Mouse (Mus musculus) liver, embryonic 13.5 days (tissue): ENCODE measurements around the gene Vmn1r5. TPM values are rescaled to one million over a fixed set of nuclear protein-coding genes. Genes with fewer than 3 reads are reported as not detected.
"Not testable (repeated sequence)": the region's sequence is repeated elsewhere in the genome, so short reads cannot be mapped to it uniquely, and the experiment has no call there.

Source experiments
- ATAC-seq: fragments of 200-750 bp; cut with Nextera tagmentation; 2 replicates; pipeline ENCODE4 v1.8.0; 2017; ENCODE audit warnings: low read depth, mild to moderate bottlenecking, moderate number of reproducible peaks, moderate library complexity
- DNase-seq: peaks from one replicate; pipeline ENCODE4 v3.0.0; 2022
- H3K27ac ChIP-seq: fragments of 300-500 bp; sonication (generic); 2 replicates; pipeline ENCODE4 v1.5.1; 2015; ENCODE audit warnings: moderate library complexity, mild to moderate bottlenecking, inconsistent platforms
- H3K27me3 ChIP-seq: fragments of 300-500 bp; sonication (generic); 2 replicates; pipeline ENCODE4 v1.6.1; 2015; ENCODE audit warnings: mild to moderate bottlenecking, inconsistent platforms
- H3K36me3 ChIP-seq: fragments of 300-500 bp; sonication (generic); 2 replicates; pipeline ENCODE4 v1.6.1; 2015; ENCODE audit warnings: mild to moderate bottlenecking, inconsistent platforms
- H3K4me1 ChIP-seq: fragments of 300-500 bp; sonication (generic); replicated peaks from 2 replicates; pipeline ENCODE4 v1.6.1; 2015; ENCODE audit warnings: inconsistent platforms
- H3K4me2 ChIP-seq: fragments of 300-500 bp; sonication (generic); 2 replicates; pipeline ENCODE4 v1.6.1; 2015; ENCODE audit warnings: inconsistent platforms, mild to moderate bottlenecking, moderate library complexity
- H3K4me3 ChIP-seq: fragments of 300-500 bp; sonication (generic); replicated peaks from 2 replicates; pipeline ENCODE4 v1.5.1; 2015; ENCODE audit warnings: mild to moderate bottlenecking, inconsistent platforms
- H3K9ac ChIP-seq: fragments of 300-500 bp; sonication (generic); 2 replicates; pipeline ENCODE4 v1.6.1; 2015; ENCODE audit warnings: mild to moderate bottlenecking, inconsistent platforms
- H3K9me3 ChIP-seq: fragments of 300-500 bp; sonication (generic); replicated peaks from 2 replicates; pipeline ENCODE4 v1.6.1; 2016; ENCODE audit warnings: inconsistent platforms
- WGBS: fragments of 180-500 bp; shearing (Covaris S2); methylation state at CpG from one replicate; pipeline ENCODE4 v1.1.7; 2015; ENCODE audit not compliant: insufficient replicate concordance; 5-methylcytosine and 5-hydroxymethylcytosine counted together
- polyA plus RNA-seq: library from polyadenylated mRNA; unstranded; fragments of >200 nt; fragmentation: Nextera tagmentation; extraction: Ambion mirVana; gene quantifications from 2 replicates; pipeline ENCODE4 v1.2.1, GENCODE M21; 2015

Vmn1r5 gene
- polyA plus RNA-seq: not detected in 2 replicates

DNA sequence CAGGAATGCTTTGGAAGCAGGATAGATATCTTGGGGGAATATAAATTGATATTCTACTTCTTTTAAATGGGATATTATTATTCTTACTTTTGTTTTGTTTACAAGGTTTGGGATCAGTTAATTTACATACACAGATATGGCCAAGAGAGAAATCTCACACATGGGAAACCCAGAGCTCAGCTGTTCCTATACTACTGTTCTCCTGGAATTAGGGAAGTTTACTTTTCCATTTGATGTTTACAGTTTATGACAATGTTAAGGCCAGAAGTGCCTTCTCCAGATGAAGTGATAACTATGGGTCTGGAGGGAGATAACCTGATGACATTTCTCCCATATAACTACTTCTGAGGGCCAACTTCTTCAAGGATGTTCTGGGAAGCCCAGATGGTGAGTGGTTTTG, at the start of gene Vmn1r5:
TSS of gene Vmn1r5 (plus strand) at position 301 of the 400 bp plus-strand sequence.
- no peaks in the 10 kb centered on the region for H3K4me1 ChIP-seq
- H3K27me3 ChIP-seq: no peaks in the 10 kb centered on the region
- no peak within 1 kb of the TSS for H3K4me2 ChIP-seq
- H3K9ac ChIP-seq: no peak within 1 kb of the TSS
- no peaks in the 10 kb centered on the region for H3K9me3 ChIP-seq
- H3K4me3 ChIP-seq: no peak within 1 kb of the TSS
- no peak within 1 kb of the TSS for H3K27ac ChIP-seq
- ATAC-seq: no peak
- no peaks in the 10 kb centered on the region for H3K36me3 ChIP-seq
- no peak for DNase-seq

DNA sequence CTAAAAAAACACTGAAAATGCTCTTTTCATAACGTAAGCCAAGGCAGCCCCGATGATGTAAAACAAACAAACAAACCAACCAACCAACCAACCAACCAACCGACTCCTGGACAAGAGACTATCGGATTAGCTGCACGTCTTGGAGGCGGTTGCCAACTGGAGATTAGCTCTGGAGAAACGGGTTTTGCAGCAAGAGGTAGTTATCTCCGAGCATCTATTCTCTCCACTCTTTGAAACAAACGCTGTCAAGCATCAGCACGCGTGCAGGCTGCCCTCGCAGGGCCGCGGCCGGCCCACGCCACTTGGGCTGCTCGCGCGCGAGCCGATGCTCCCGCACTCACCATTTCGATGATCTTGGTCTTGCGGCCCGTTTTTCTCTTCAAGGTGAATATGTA, 46.7 kb upstream of the Vmn1r5 start:
- Histone ChIP-seq H3K4me3 (peak overlapping the region; percentile 83), H3K4me2 (peak overlapping the region; percentile 80), H3K36me3 (no peaks in the 10 kb centered on the region), H3K27me3 (no peaks in the 10 kb centered on the region), H3K9me3 (no peaks in the 10 kb centered on the region), H3K4me1 (peaks cover 46% of the 10 kb centered on the region), H3K9ac (peak overlapping the region; percentile 93), H3K27ac (peak overlapping the region; percentile 99)
- DNase-seq: peak; percentile 62
- under 1% methylated on average over 25 of the region's 25 CpGs for WGBS
- peak; percentile 41 for ATAC-seq

DNA sequence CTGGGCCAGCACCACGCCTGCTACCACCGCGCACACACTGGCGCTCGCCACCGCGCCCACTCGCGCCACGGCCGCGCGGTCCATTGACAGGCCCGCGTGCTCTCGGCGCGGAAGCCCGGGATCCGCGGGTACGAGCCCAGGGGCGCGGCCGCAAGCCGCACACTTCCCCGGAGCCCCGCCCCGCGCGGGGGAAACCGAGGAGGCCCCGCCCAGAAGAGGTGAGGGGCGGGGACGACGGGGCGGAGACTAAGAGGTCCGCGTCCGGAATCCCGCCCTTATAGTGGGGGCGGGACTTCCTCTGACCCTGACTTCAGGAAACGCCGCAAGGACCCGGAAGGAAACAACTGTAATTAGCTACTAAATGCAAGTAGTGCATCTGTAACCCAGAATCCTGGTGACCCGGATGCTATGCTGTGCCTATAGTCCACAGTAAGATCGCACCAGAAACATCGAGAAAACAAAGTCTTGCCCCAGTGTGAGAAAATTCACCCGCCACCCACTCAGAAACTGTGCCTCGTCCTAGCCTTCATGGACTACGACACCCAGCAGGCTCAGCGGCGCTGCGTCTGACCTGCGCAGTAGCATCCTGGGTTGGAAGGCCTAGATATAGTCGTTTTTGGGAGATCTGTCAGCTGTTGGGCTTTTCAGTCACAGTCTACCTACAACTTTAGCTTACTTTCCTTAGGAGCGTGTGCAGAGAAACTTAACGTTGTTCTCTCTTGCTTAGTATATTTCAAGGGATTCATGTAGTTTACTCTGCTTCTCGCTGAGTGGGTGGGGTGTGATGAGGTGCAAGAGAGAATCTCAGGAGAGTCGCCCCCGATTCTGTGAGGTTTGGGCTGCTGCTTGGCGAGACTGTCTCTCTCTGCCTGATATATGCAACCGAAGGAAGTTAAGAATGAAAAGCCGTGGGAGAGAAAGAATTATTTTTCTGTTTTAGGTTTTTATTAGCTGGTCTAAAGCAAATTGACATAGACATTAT, 46.1 kb upstream of the Vmn1r5 start, which contains the start of the genes Nt5c3 and Vmn1r4:
TSS of gene Nt5c3 (minus strand) at position 207 of the 982 bp plus-strand sequence.
TSS of gene Vmn1r4 (plus strand) at position 290 of the 982 bp plus-strand sequence.
- ATAC-seq: peak; percentile 83
- peak within 1 kb of the TSS; percentile 83 for H3K4me3 ChIP-seq
- WGBS: 3% methylated on average over 64 of the region's 64 CpGs
- peaks cover 39% of the 10 kb centered on the region for H3K4me1 ChIP-seq
- H3K36me3 ChIP-seq: no peaks in the 10 kb centered on the region
- no peaks in the 10 kb centered on the region for H3K27me3 ChIP-seq
- H3K9me3 ChIP-seq: no peaks in the 10 kb centered on the region
- peak within 1 kb of the TSS; percentile 99 for H3K27ac ChIP-seq
- peak; percentile 87 for DNase-seq
- H3K4me2 ChIP-seq: peak within 1 kb of the TSS; percentile 80
- H3K9ac ChIP-seq: peak within 1 kb of the TSS; percentile 93

DNA sequence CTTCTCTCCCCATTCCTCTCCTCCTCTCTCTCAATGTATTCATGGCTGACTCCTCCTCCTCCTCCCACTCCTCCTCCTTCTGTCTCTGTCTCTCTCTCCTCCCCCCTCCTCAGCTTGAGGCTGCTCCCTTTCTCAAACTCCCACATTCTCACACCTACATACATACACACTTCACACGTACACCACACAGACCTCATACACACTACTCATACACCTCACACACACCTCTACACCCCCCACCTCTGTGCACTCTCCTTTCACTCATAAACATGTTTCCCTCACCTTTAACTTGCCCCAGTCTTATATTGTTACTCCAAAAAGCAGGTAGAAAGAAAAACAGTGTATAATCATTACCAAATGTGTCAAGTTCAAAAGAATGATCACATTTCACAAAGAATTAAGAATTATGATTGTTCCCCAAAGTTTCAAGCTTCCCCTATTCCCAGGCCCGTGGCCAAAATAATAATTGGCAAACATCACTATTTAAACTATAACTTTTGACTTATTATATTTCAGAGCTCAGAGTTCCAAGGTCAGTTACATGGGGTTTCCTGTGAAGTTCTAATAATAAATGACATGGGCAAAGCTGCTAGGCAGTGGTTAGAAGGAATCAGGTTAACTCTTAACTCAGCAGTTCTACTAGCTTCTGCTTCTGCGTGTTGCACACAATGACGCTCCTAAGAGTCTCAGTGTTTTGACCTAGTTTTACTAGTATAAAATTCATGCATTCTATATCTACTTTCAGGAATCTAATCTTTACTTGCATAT, 38.2 kb upstream of the Vmn1r5 start:
- Histone ChIP-seq H3K4me1 (no peaks in the 10 kb centered on the region), H3K27me3 (peaks cover 17% of the 10 kb centered on the region), H3K9me3 (no peaks in the 10 kb centered on the region), H3K4me2 (no peak overlapping the region), H3K36me3 (no peaks in the 10 kb centered on the region), H3K9ac (no peak overlapping the region), H3K4me3 (no peak overlapping the region), H3K27ac (no peak overlapping the region)
- 54% methylated on average over 4 of the region's 4 CpGs for WGBS
- DNase-seq (no peak), ATAC-seq (no peak)

DNA sequence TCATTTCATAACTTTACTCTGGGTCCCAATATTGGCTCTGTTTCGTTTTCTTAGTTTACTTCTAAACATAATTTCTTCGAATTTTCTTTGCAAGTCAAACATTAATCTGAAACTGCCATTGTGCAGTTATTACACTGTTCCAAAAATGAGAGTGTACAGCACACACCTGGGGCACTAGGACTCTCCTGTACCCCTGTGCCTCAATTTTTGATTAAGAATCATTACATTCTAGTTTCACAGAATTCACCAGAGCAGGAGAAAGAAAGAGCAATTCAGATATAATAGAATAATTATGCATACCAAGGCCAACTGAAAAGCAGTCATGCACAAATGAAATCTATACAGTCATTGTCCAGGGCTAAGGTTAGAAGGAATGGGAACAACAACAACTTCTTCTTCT, 37.6 kb upstream of the Vmn1r5 start:
- Histone ChIP-seq H3K4me1 (no peaks in the 10 kb centered on the region), H3K4me3 (no peak overlapping the region), H3K36me3 (no peaks in the 10 kb centered on the region), H3K4me2 (no peak overlapping the region), H3K9me3 (no peaks in the 10 kb centered on the region), H3K27ac (no peak overlapping the region), H3K27me3 (peaks cover 17% of the 10 kb centered on the region), H3K9ac (no peak overlapping the region)
- DNase-seq (no peak), ATAC-seq (no peak)
- WGBS: 33% methylated on average over 2 of the region's 2 CpGs

DNA sequence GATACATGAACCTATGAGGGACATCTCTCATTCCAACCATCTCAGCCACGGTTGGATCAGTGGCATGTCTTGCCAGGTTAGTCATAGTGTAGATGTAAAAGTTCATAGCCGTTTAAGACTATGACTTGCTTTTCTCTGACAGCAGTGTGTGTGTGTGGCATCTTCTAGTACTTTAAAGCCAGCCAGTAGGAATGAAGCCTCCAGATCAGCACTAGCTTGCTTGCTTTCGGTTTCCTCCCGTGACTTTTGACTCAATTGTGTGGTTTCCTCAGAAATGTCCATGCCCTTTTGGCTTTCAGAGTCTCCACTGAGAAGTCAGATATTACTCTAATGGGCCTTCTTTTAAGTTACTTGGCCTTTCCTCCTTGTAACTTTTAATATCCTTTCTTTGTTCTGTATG, 35.7 kb upstream of the Vmn1r5 start:
- Histone ChIP-seq H3K9me3 (no peaks in the 10 kb centered on the region), H3K4me3 (no peak overlapping the region), H3K27ac (no peak overlapping the region), H3K4me2 (no peak overlapping the region), H3K27me3 (peaks cover 17% of the 10 kb centered on the region), H3K4me1 (no peaks in the 10 kb centered on the region), H3K9ac (no peak overlapping the region), H3K36me3 (no peaks in the 10 kb centered on the region)
- ATAC-seq (no peak), DNase-seq (no peak)
- WGBS: 58% methylated on average over 4 of the region's 4 CpGs

DNA sequence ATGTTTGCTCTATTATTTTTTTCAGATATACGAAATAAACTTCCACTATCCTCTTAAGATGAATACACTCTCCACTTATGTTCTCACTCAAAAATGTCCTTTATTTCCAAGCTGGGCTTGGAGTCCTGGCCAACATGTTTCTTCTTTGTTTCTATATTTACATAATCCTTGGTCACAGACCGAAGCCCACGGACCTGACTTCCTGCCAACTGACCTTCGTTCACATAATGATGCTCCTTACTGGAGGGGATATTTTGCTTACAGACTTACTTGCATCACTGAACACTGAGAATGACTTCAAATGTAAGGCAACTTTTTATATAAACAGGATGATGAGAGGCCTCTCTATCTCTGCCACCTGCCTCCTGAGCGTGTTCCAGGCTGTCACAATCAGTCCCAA, 13.6 kb upstream of the Vmn1r5 start:
- H3K27me3 ChIP-seq: no peaks in the 10 kb centered on the region
- ATAC-seq (no peak), DNase-seq (no peak)
- H3K4me1 ChIP-seq: no peaks in the 10 kb centered on the region
- 62% methylated on average over 5 of the region's 5 CpGs for WGBS
- no peak overlapping the region for H3K4me3 ChIP-seq
- H3K36me3 ChIP-seq: no peaks in the 10 kb centered on the region
- no peaks in the 10 kb centered on the region for H3K9me3 ChIP-seq
- H3K4me2 ChIP-seq: no peak overlapping the region
- H3K27ac ChIP-seq: no peak overlapping the region
- H3K9ac ChIP-seq: no peak overlapping the region

DNA sequence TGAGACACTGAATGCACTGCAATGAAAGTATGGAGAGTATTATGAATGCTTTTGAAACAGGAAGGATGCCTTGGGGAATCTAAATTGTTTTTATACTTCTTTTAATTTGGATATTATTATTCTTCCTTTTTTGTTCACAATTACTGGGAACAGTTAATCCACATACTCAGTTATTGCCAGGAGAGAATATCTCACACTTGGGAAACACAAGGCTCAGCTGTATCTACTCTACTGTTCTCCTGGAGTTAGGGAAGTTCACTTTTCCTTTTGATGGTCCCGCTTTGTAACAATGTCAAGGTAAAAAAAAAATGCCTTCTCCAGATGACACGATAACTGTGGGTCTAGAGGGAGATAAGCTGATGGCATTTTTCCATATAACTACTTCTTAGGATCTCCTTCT, 26.9 kb downstream of the Vmn1r5 start, which contains the start of gene Vmn1r6:
TSS of gene Vmn1r6 (plus strand) at position 301 of the 400 bp plus-strand sequence.
- ATAC-seq (no peak), DNase-seq (no peak)
- H3K4me1 ChIP-seq: no peaks in the 10 kb centered on the region
- no peaks in the 10 kb centered on the region for H3K9me3 ChIP-seq
- 59% methylated on average over 2 of the region's 2 CpGs for WGBS
- H3K27ac ChIP-seq: no peak within 1 kb of the TSS
- H3K4me3 ChIP-seq: no peak within 1 kb of the TSS
- no peaks in the 10 kb centered on the region for H3K36me3 ChIP-seq
- no peak within 1 kb of the TSS for H3K9ac ChIP-seq
- no peak within 1 kb of the TSS for H3K4me2 ChIP-seq
- no peaks in the 10 kb centered on the region for H3K27me3 ChIP-seq

DNA sequence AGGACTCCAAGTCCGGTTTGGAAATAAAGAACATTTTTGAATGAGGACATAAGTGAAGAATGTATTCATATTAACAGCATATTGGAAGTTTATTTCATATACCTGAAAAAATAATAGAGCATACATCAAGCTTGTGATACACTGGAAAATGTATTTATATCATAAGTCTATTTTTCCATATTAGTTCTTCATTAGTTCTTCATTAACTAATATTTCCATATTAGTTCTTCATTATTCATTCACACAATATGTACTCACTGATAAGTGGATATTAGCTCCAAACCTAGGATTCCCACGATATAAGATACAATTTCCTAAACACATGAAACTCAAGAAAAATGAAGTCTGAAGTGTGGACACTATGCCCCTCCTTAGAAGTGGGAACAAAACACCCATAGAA, 55.2 kb downstream of the Vmn1r5 start, which contains the start of gene Vmn1r7:
TSS of gene Vmn1r7 (minus strand) at position 101 of the 400 bp plus-strand sequence.
- H3K27ac ChIP-seq, H3K4me3 ChIP-seq, DNase-seq, H3K9ac ChIP-seq, H3K4me2 ChIP-seq, H3K27me3 ChIP-seq, H3K4me1 ChIP-seq, ATAC-seq, H3K36me3 ChIP-seq, H3K9me3 ChIP-seq: not testable (repeated sequence)
- 51% methylated on average over 2 of the region's 2 CpGs for WGBS

DNA sequence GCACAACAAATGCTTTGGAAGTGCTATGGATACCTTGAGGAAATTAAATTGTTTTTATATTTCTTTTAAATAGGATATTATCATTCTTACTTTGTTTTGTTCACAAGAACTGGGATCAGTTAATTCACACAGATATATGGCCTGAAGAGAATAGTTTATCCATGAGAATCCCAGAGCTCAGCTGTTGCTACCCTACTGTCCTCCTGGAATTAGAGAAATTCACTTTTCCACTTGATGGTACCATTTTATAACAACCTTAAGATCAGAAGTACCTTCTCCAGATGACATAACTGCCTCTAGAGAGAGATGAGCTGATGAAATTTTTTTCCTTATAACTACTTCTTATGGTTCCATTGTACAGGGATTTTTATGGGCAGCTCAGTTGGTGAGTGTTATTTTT, 61.9 kb downstream of the Vmn1r5 start, which contains the start of gene Vmn1r8:
TSS of gene Vmn1r8 (plus strand) at position 301 of the 400 bp plus-strand sequence.
- no peak within 1 kb of the TSS for H3K4me3 ChIP-seq
- no peaks in the 10 kb centered on the region for H3K9me3 ChIP-seq
- H3K4me1 ChIP-seq: no peaks in the 10 kb centered on the region
- no peak within 1 kb of the TSS for H3K27ac ChIP-seq
- no peak within 1 kb of the TSS for H3K9ac ChIP-seq
- no peaks in the 10 kb centered on the region for H3K36me3 ChIP-seq
- ATAC-seq (no peak), DNase-seq (no peak)
- H3K27me3 ChIP-seq: no peaks in the 10 kb centered on the region
- no peak within 1 kb of the TSS for H3K4me2 ChIP-seq

DNA sequence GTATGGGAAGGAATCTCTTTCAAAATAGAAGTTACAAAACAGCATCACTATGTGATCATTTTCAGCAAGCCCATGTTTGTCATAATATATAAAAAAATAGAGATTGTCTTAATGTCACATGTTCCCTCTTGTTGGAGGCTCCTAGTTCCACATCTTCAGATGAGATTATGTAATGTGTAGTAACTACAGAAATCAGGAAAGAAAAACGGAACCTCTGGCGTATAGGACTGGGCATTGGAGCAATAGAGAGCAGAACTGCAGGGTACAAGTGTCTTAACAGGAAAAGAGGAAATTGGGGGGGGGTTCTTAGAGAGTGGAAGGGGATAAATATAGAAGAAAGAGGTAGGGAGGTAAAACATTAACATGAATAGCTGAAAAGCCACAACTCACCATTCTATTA, 64.6 kb downstream of the Vmn1r5 start:
- Histone ChIP-seq H3K9ac (no peak overlapping the region), H3K27ac (no peak overlapping the region), H3K27me3 (no peaks in the 10 kb centered on the region), H3K36me3 (no peaks in the 10 kb centered on the region), H3K4me1 (no peaks in the 10 kb centered on the region), H3K9me3 (no peaks in the 10 kb centered on the region), H3K4me2 (no peak overlapping the region), H3K4me3 (no peak overlapping the region)
- DNase-seq (no peak), ATAC-seq (no peak)
- WGBS: 54% methylated on average over 2 of the region's 2 CpGs
